Mouse (Mus musculus) heart, embryonic 16.5 days (tissue): ENCODE data around the gene Olfr1204. TPM values are rescaled to one million over a fixed set of nuclear protein-coding genes. Genes with fewer than 3 reads are reported as not detected.

Experiments used
- ATAC-seq: fragments of 200-750 bp; cut with Nextera tagmentation; replicated peaks from 2 replicates; pipeline ENCODE4 v1.8.0; 2017; ENCODE audit warnings: moderate number of reproducible peaks; ENCODE audit not compliant: insufficient read depth, low FRiP score; ENCODE audit errors: extremely low read depth
- H3K27ac ChIP-seq: fragments of 300-500 bp; sonication (generic); 2 replicates; pipeline ENCODE4 v1.5.1; 2014; ENCODE audit warnings: mild to moderate bottlenecking, low read length, control low read depth, moderate library complexity
- H3K27me3 ChIP-seq: fragments of 300-500 bp; sonication (generic); 2 replicates; pipeline ENCODE4 v1.6.1; 2014; ENCODE audit warnings: low read length, mixed read lengths; ENCODE audit not compliant: control insufficient read depth, insufficient read depth
- H3K36me3 ChIP-seq: fragments of 300-500 bp; sonication (generic); 2 replicates; pipeline ENCODE4 v1.6.1; 2014; ENCODE audit not compliant: control insufficient read depth, insufficient read depth
- H3K4me1 ChIP-seq: fragments of 300-500 bp; sonication (generic); 2 replicates; pipeline ENCODE4 v1.6.1; 2014; ENCODE audit warnings: low read length, mixed read lengths; ENCODE audit not compliant: control insufficient read depth, insufficient read depth
- H3K4me2 ChIP-seq: fragments of 300-500 bp; sonication (generic); 2 replicates; pipeline ENCODE4 v1.6.1; 2014; ENCODE audit warnings: low read depth, mild to moderate bottlenecking, control low read depth, low read length
- H3K4me3 ChIP-seq: fragments of 300-500 bp; sonication (generic); 2 replicates; pipeline ENCODE4 v1.5.1; 2014; ENCODE audit warnings: mild to moderate bottlenecking, control low read depth, low read length
- H3K9ac ChIP-seq: fragments of 300-500 bp; sonication (generic); 2 replicates; pipeline ENCODE4 v1.6.1; 2014; ENCODE audit warnings: low read length, control low read depth
- H3K9me3 ChIP-seq: fragments of 300-500 bp; sonication (generic); replicated peaks from 2 replicates; pipeline ENCODE4 v1.6.1; 2016; ENCODE audit warnings: low read length; ENCODE audit not compliant: control insufficient read depth
- WGBS: fragments of 180-500 bp; shearing (Covaris S2); extraction: QIAGEN DNeasy Blood & Tissue Kit; methylation state at CpG from one replicate; pipeline ENCODE4 v1.1.7; 2014; 5-methylcytosine and 5-hydroxymethylcytosine counted together
- polyA plus RNA-seq: library from polyadenylated mRNA; unstranded; fragments of >200 nt; fragmentation: Nextera tagmentation; extraction: Ambion mirVana; gene quantifications from 2 replicates; pipeline ENCODE4 v1.2.1, GENCODE M21; 2015

Olfr1204 gene
- polyA plus RNA-seq = not detected in 2 replicates

- Histone ChIP-seq H3K27me3 (no peaks in the 10 kb centered on the region), H3K4me3 (no peak within 1 kb of the TSS), H3K4me1 (no peaks in the 10 kb centered on the region), H3K9ac (no peak within 1 kb of the TSS), H3K27ac (no peak within 1 kb of the TSS), H3K36me3 (no peaks in the 10 kb centered on the region), H3K9me3 (no peaks in the 10 kb centered on the region), H3K4me2 (no peak within 1 kb of the TSS)
- 95% methylated on average over 1 of the region's 1 CpGs for WGBS
- ATAC-seq = no peak
Measured at GRCm38 (mm10) chr2:88848992-88849391, at the start of gene Olfr1204. TSS of gene Olfr1204 (plus strand) at chr2:88849292.

GRCm38 (mm10) chr2:88814196-88814595, 34.9 kb upstream of the Olfr1204 start, which contains the start of gene Olfr1202:
TSS of gene Olfr1202 (plus strand) at chr2:88814496.
- H3K4me2 ChIP-seq = no peak within 1 kb of the TSS
- 76% methylated on average over 1 of the region's 1 CpGs for WGBS
- no peaks in the 10 kb centered on the region for H3K9me3 ChIP-seq
- H3K27me3 ChIP-seq = no peaks in the 10 kb centered on the region
- no peak within 1 kb of the TSS for H3K9ac ChIP-seq
- no peak within 1 kb of the TSS for H3K4me3 ChIP-seq
- no peak within 1 kb of the TSS for H3K27ac ChIP-seq
- no peaks in the 10 kb centered on the region for H3K4me1 ChIP-seq
- no peaks in the 10 kb centered on the region for H3K36me3 ChIP-seq
- ATAC-seq = no peak

GRCm38 (mm10) chr2:88829437-88829836, 19.7 kb upstream of the Olfr1204 start, which contains the start of gene Olfr1205:
TSS of gene Olfr1205 (plus strand) at chr2:88829737.
- H3K4me3 ChIP-seq = no peak within 1 kb of the TSS
- 76% methylated on average over 2 of the region's 2 CpGs for WGBS
- no peak within 1 kb of the TSS for H3K27ac ChIP-seq
- H3K9ac ChIP-seq = no peak within 1 kb of the TSS
- no peak for ATAC-seq
- no peak within 1 kb of the TSS for H3K4me2 ChIP-seq
- no peaks in the 10 kb centered on the region for H3K27me3 ChIP-seq
- H3K9me3 ChIP-seq = no peaks in the 10 kb centered on the region
- no peaks in the 10 kb centered on the region for H3K4me1 ChIP-seq
- no peaks in the 10 kb centered on the region for H3K36me3 ChIP-seq

- H3K9ac ChIP-seq = no peak overlapping the region
- WGBS = 61% methylated on average over 2 of the region's 2 CpGs
- H3K27ac ChIP-seq = no peak overlapping the region
- H3K36me3 ChIP-seq = no peaks in the 10 kb centered on the region
- H3K9me3 ChIP-seq = no peaks in the 10 kb centered on the region
- no peak overlapping the region for H3K4me2 ChIP-seq
- no peak overlapping the region for H3K4me3 ChIP-seq
- no peak for ATAC-seq
- H3K27me3 ChIP-seq = no peaks in the 10 kb centered on the region
- H3K4me1 ChIP-seq = no peaks in the 10 kb centered on the region
Measured at GRCm38 (mm10) chr2:88838477-88838876, 10.6 kb upstream of the Olfr1204 start.

GRCm38 (mm10) chr2:88862931-88863330, 13.8 kb downstream of the Olfr1204 start, which contains the start of gene Olfr1206:
TSS of gene Olfr1206 (plus strand) at chr2:88863231.
- H3K36me3 ChIP-seq = no peaks in the 10 kb centered on the region
- H3K27ac ChIP-seq = no peak within 1 kb of the TSS
- H3K4me2 ChIP-seq = no peak within 1 kb of the TSS
- H3K9ac ChIP-seq = no peak within 1 kb of the TSS
- H3K27me3 ChIP-seq = no peaks in the 10 kb centered on the region
- no peak for ATAC-seq
- H3K4me3 ChIP-seq = no peak within 1 kb of the TSS
- WGBS = 73% methylated on average over 2 of the region's 2 CpGs
- no peaks in the 10 kb centered on the region for H3K9me3 ChIP-seq
- no peaks in the 10 kb centered on the region for H3K4me1 ChIP-seq

- ATAC-seq = no peak
- Histone ChIP-seq H3K9me3 (peaks cover 2% of the 10 kb centered on the region; the same call in 1 of the 2 replicates), H3K27me3 (no peaks in the 10 kb centered on the region), H3K9ac (no peak within 1 kb of the TSS), H3K36me3 (no peaks in the 10 kb centered on the region), H3K4me2 (no peak within 1 kb of the TSS), H3K4me1 (no peaks in the 10 kb centered on the region), H3K4me3 (no peak within 1 kb of the TSS), H3K27ac (no peak within 1 kb of the TSS)
Measured at GRCm38 (mm10) chr2:88902211-88902610, 53.1 kb downstream of the Olfr1204 start, which contains the start of gene Olfr1208. TSS of gene Olfr1208 (minus strand) at chr2:88902311.

Other genes with a start within 250 kb of the Olfr1204 start
- gene Olfr1191-ps1, start 208.8 kb upstream of the Olfr1204 start, polyA plus RNA-seq = not detected in 2 replicates
- gene Olfr1192-ps1, start 200.8 kb upstream of the Olfr1204 start, polyA plus RNA-seq = not detected in 2 replicates
- gene Olfr1193, start 173.7 kb upstream of the Olfr1204 start, polyA plus RNA-seq = not detected in 2 replicates
- gene Olfr1195, start 160.1 kb upstream of the Olfr1204 start, polyA plus RNA-seq = not detected in 2 replicates
- not detected in 2 replicates for gene Olfr1196, start 144.7 kb upstream of the Olfr1204 start, polyA plus RNA-seq
- not detected in 2 replicates for gene Olfr1197, start 116.9 kb upstream of the Olfr1204 start, polyA plus RNA-seq
- not detected in 2 replicates for gene Olfr1198, start 97.9 kb upstream of the Olfr1204 start, polyA plus RNA-seq
- gene Olfr1199, start 88.8 kb upstream of the Olfr1204 start, polyA plus RNA-seq = not detected in 2 replicates
- not detected in 2 replicates for gene Olfr1200, start 78.8 kb upstream of the Olfr1204 start, polyA plus RNA-seq
- not detected in 2 replicates for gene Olfr1201, start 56.3 kb upstream of the Olfr1204 start, polyA plus RNA-seq
- not detected in 2 replicates for gene Olfr1202, start 34.8 kb upstream of the Olfr1204 start, polyA plus RNA-seq
- gene Olfr1205, start 19.6 kb upstream of the Olfr1204 start, polyA plus RNA-seq = not detected in 2 replicates
- not detected in 2 replicates for gene Olfr1206, start 13.9 kb downstream of the Olfr1204 start, polyA plus RNA-seq
- gene Olfr1208, start 53.0 kb downstream of the Olfr1204 start, polyA plus RNA-seq = not detected in 2 replicates
- gene Olfr1209, start 65.9 kb downstream of the Olfr1204 start, polyA plus RNA-seq = not detected in 2 replicates
- gene Olfr1211, start 88.8 kb downstream of the Olfr1204 start, polyA plus RNA-seq = not detected in 2 replicates
- gene Olfr1212, start 104.7 kb downstream of the Olfr1204 start, polyA plus RNA-seq = not detected in 2 replicates
- gene Gm13762, start 131.0 kb downstream of the Olfr1204 start, polyA plus RNA-seq = not detected in 2 replicates
- not detected in 2 replicates for gene Olfr1214, start 143.4 kb downstream of the Olfr1204 start, polyA plus RNA-seq
- not detected in 2 replicates for gene Olfr1215, start 157.7 kb downstream of the Olfr1204 start, polyA plus RNA-seq
- not detected in 2 replicates for gene Olfr1216, start 169.0 kb downstream of the Olfr1204 start, polyA plus RNA-seq
- gene Olfr1217, start 182.8 kb downstream of the Olfr1204 start, polyA plus RNA-seq = not detected in 2 replicates
- not detected in 2 replicates for gene Olfr1218, start 211.9 kb downstream of the Olfr1204 start, polyA plus RNA-seq
- not detected in 2 replicates for gene Olfr1219, start 234.2 kb downstream of the Olfr1204 start, polyA plus RNA-seq